Mouse (Mus musculus) cerebellum, adult 9-10 months (tissue): ENCODE results near the gene Olfr994.

Source experiments
- DNase-seq: peaks from one replicate; pipeline ENCODE4 v3.0.0; 2022

Gene Olfr994

DNA sequence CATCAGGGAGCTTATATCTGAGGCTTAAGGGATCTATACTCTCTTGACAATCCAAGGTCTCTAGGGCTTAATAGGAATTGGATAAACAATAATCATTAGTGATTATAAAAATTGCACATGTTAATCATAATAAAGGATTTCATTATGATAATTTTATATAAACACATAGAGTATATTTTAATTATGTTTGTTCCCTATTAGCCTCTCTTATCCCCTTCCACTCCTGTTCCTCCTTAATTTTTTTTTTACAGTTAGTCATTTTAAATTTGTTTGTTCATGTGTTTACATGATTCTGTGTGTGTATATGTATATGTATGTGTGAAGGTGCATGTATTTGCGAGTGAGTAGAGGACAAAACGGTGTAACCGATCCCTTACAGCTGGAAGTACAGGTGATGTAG, at the start of gene Olfr994:
Gene Olfr994, minus strand, starts transcription at position 101 of the 400 bp plus-strand sequence.
- DNase-seq: no peak

DNA sequence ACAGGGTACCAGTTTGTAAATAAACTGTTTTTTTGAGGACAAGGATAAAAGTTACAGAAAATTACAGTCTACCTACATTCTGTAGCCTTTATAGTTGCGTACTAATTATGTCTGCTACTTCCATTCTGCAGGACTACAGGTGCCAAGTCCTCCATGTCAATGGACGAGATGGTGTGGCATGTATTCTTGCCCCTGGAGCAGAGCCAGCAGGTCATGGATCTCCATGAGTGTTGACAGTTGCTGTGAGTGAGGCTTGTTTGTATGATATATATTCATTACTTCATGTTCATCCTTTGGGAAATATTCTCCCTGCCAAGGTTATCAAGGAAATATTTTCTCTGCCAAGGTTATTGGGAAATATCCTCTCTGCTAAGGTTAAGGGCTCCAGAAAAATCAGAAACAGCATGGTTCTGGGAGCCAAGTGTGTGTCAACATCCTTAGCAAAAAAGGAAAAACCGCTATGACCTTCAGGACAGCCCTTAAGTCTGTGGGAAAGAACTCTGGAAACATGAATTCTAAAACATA, 30.6 kb upstream of the Olfr994 start:
- no peak for DNase-seq

DNA sequence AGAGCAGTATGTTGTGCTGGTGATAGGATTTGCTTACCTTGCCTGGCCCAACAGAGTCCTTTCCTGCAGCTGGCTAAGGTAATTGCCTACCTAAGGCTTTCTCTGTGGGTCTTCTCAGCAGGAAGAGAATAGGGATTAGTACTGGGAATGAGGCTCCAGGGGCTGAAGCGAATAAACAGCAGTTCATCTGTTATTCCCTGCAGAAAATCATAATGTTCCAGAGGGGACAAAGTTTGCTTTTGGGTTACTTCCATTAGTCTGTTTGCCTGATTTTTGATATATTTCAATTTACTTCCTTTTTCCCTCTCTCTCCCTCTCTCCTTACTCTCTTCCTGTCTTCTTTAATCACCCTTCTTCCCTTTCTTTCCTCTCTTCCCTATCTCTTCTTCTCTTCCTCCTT, 7.3 kb upstream of the Olfr994 start, which contains the start of gene Olfr995:
Gene Olfr995, minus strand, starts transcription at position 101 of the 400 bp plus-strand sequence.
- no peak for DNase-seq

- DNase-seq: no peak
Measured at GRCm38 (mm10) chr2:85442546-85442945, 6.3 kb upstream of the Olfr994 start.

DNA sequence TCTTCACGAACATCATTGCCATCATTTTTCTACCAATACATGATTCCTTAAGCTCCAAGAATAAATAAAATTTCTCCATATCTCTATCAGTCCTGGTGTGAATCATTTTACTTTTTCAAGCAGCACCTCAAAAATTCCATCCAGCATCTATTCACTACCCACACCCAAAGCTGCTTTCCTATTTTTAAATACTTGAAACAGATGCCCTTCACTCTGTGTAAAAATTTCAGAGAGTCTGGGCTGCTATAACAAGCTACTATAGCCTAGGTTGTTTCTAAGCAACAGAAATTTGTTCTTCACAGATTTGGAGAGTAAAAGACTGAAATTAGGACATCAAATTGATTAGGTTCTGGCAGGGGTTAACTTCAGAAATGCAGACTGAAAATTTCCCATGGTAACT, 10.4 kb downstream of the Olfr994 start:
- DNase-seq: no peak

- no peak for DNase-seq
Measured at GRCm38 (mm10) chr2:85414777-85415176, 21.5 kb downstream of the Olfr994 start, which contains the start of gene Olfr993. Olfr993 (minus strand) TSS chr2:85414877.

GRCm38 (mm10) chr2:85409369-85409768, 26.9 kb downstream of the Olfr994 start, which contains the start of gene Olfr992:
Olfr992 (minus strand) TSS chr2:85409469.
- DNase-seq: no peak
